Comparison of ENCODE assay signal across 8 mouse cellular contexts in genomic region chr6:134696146-134696545, GRCm38 (mm10). TPM values are rescaled to one million over a fixed set of nuclear protein-coding genes. Genes with fewer than 3 reads are reported as not detected.
DNase-seq lines count a peak whose midpoint lies in the region; ATAC-seq and TF ChIP-seq lines count a peak whose summit lies in the region.

No protein-coding gene starts in this region.

- WGBS in forebrain, postnatal 0 days: 61% methylated on average over 4 of the region's 4 CpGs
- WGBS in forebrain, embryonic 12.5 days: 79% methylated on average over 4 of the region's 4 CpGs
- 82% methylated on average over 4 of the region's 4 CpGs for WGBS in hindbrain, embryonic 14.5 days

- no peak overlapping the region for H3K4me2 ChIP-seq in forebrain, postnatal 0 days (ENCODE audit: low read depth)
- no peak overlapping the region for H3K4me2 ChIP-seq in forebrain, embryonic 12.5 days
- no peak overlapping the region for H3K4me2 ChIP-seq in hindbrain, embryonic 14.5 days (replicated peaks)

- no peak overlapping the region for H3K9ac ChIP-seq in forebrain, postnatal 0 days
- no peak overlapping the region for H3K9ac ChIP-seq in forebrain, embryonic 12.5 days
- no peak overlapping the region for H3K9ac ChIP-seq in hindbrain, embryonic 14.5 days

- no peaks in the 10 kb centered on the region for H3K4me1 ChIP-seq in forebrain, postnatal 0 days (ENCODE audit: insufficient read depth)
- H3K4me1 ChIP-seq in forebrain, embryonic 12.5 days: peaks cover 9% of the 10 kb centered on the region; the same call in 1 of the 2 replicates
- no peaks in the 10 kb centered on the region for H3K4me1 ChIP-seq in hindbrain, embryonic 14.5 days (replicated peaks; ENCODE audit: control insufficient read depth, insufficient read depth, low read length)

- TF ChIP-seq CTCF in forebrain, postnatal 0 days (IDR thresholded peaks at IDR 0.05; ENCODE audit: low read depth): no peak

- no peak overlapping the region for H3K27ac ChIP-seq in forebrain, postnatal 0 days (ENCODE audit: low read depth, low read length)
- no peak overlapping the region for H3K27ac ChIP-seq in forebrain, embryonic 12.5 days
- no peak overlapping the region for H3K27ac ChIP-seq in hindbrain, embryonic 14.5 days

- H3K4me3 ChIP-seq in forebrain, postnatal 0 days (ENCODE audit: low read depth, low read length): no peak overlapping the region
- no peak overlapping the region for H3K4me3 ChIP-seq in forebrain, embryonic 12.5 days (replicated peaks)
- no peak overlapping the region for H3K4me3 ChIP-seq in hindbrain, embryonic 14.5 days (replicated peaks; ENCODE audit: low read length)

- DNase-seq in forebrain, postnatal 0 days: peak; percentile 61
- DNase-seq in adrenal gland, postnatal 14 days: peak; percentile 67
- peak; percentile 86 for DNase-seq in gastrocnemius, adult 18-20 months (ENCODE audit: low spot score)
- peak; percentile 15 to 25 for DNase-seq in kidney, postnatal 36 days
- DNase-seq in hindbrain, embryonic 14.5 days (ENCODE audit: low spot score): no peak
- no peak for DNase-seq in thymus, postnatal 4 days

- no peaks in the 10 kb centered on the region for H3K9me3 ChIP-seq in forebrain, postnatal 0 days (ENCODE audit: low read length)
- no peaks in the 10 kb centered on the region for H3K9me3 ChIP-seq in forebrain, embryonic 12.5 days
- H3K9me3 ChIP-seq in hindbrain, embryonic 14.5 days (ENCODE audit: control insufficient read depth, low read length): no peaks in the 10 kb centered on the region

- peak; percentile 86 for ATAC-seq in forebrain, postnatal 0 days
- ATAC-seq in forebrain, embryonic 12.5 days (ENCODE audit: low FRiP score): no peak
- no peak for ATAC-seq in hindbrain, embryonic 14.5 days (ENCODE audit: low FRiP score)
- no peak for ATAC-seq in frontal cortex, adult (ENCODE audit: low TSS enrichment)

- no peaks in the 10 kb centered on the region for H3K27me3 ChIP-seq in forebrain, postnatal 0 days (ENCODE audit: insufficient read depth, low read length)
- no peaks in the 10 kb centered on the region for H3K27me3 ChIP-seq in forebrain, embryonic 12.5 days
- H3K27me3 ChIP-seq in hindbrain, embryonic 14.5 days (ENCODE audit: control insufficient read depth, insufficient read depth, low read length): no peaks in the 10 kb centered on the region

- H3K36me3 ChIP-seq in forebrain, postnatal 0 days (ENCODE audit: insufficient read depth): no peaks in the 10 kb centered on the region
- H3K36me3 ChIP-seq in forebrain, embryonic 12.5 days (replicated peaks): no peaks in the 10 kb centered on the region
- no peaks in the 10 kb centered on the region for H3K36me3 ChIP-seq in hindbrain, embryonic 14.5 days (replicated peaks; ENCODE audit: control insufficient read depth, insufficient read depth)

RNA-seq across cellular contexts. Expression of gene Borcs5, which starts 56.8 kb away (rescaled TPM):
- 37.4 and 41.2 TPM in 2 replicates for total RNA-seq in forebrain, postnatal 0 days (2014; rRNA removed)
- polyA plus RNA-seq in forebrain, postnatal 0 days (2015; fragmentation: Nextera tagmentation; extraction: Ambion mirVana): 42.6 and 44.2 TPM in 2 replicates
- 34.4 and 35.8 TPM in 2 replicates for polyA plus RNA-seq in forebrain, embryonic 12.5 days (2016; fragmentation: Nextera tagmentation; extraction: Ambion mirVana)
- 11.9 TPM in 2 replicates for total RNA-seq in adrenal gland, postnatal 14 days (2021)
- total RNA-seq in gastrocnemius, adult 18-20 months (2021): 10 to 100 TPM; 17.2 to 17.5 TPM
- 42.6 and 44.5 TPM in 2 replicates for polyA plus RNA-seq in hindbrain, embryonic 14.5 days (2014; fragmentation: Nextera tagmentation; extraction: Ambion mirVana)

Comparison
In these comparisons a context has a peak if more than half of its experiments do, and no peak if none do; other contexts are left out.
1. DNase-seq: peak in forebrain, postnatal 0 days (single experiment), adrenal gland, postnatal 14 days (single experiment), gastrocnemius, adult 18-20 months (single experiment) and kidney, postnatal 36 days (2 of 2); none in hindbrain, embryonic 14.5 days (single experiment) and thymus, postnatal 4 days (single experiment).